Mouse (Mus musculus) C2C12 (cell line): ENCODE data around the gene Gsg1l2. TPM values are rescaled to one million over a fixed set of nuclear protein-coding genes. Genes with fewer than 3 reads are reported as not detected.

Experiments
- H3K27me3 ChIP-seq: one replicate; pipeline ENCODE4 v1.6.1; 2011; ENCODE audit not compliant: control insufficient read depth, insufficient read depth, insufficient read length
- H3K36me3 ChIP-seq: one replicate; pipeline ENCODE4 v1.6.1; 2011; ENCODE audit not compliant: control insufficient read depth, insufficient read depth
- H3K4me3 ChIP-seq: one replicate; pipeline ENCODE4 v1.5.1; 2011; ENCODE audit warnings: mild to moderate bottlenecking, control low read depth; ENCODE audit not compliant: poor library complexity, insufficient read depth, severe bottlenecking
- H3K79me2 ChIP-seq: one replicate; pipeline ENCODE4 v1.6.1; 2011; ENCODE audit not compliant: control insufficient read depth, insufficient read depth
- H3K79me3 ChIP-seq: one replicate; pipeline ENCODE4 v1.6.1; 2011; ENCODE audit warnings: low read depth, control low read depth
- H3ac ChIP-seq: one replicate; pipeline ENCODE3; 2011; ENCODE audit warnings: low read depth; ENCODE audit not compliant: control insufficient read depth, insufficient read length
- CEBPB ChIP-seq: IDR thresholded peaks from one replicate; pipeline ENCODE4 v1.6.1; 2011; ENCODE audit warnings: low read depth, mild to moderate bottlenecking, control low read depth, moderate library complexity
- CTCF ChIP-seq: IDR thresholded peaks from one replicate; pipeline ENCODE4 v1.5.1; 2011; ENCODE audit not compliant: control insufficient read depth, insufficient read depth, insufficient read length
- FOSL1 ChIP-seq: IDR thresholded peaks from one replicate; pipeline ENCODE4 v1.8.0; 2011; ENCODE audit warnings: mild to moderate bottlenecking, low read length; ENCODE audit not compliant: poor library complexity, insufficient read depth, severe bottlenecking
- MAX ChIP-seq: IDR thresholded peaks from one replicate; pipeline ENCODE4 v1.6.1; 2011; ENCODE audit warnings: mild to moderate bottlenecking, control low read depth
- MYOD1 ChIP-seq: IDR thresholded peaks from one replicate; pipeline ENCODE4 v1.6.1; 2011; ENCODE audit warnings: low read depth; ENCODE audit not compliant: control insufficient read depth, insufficient read length
- MYOG ChIP-seq: IDR thresholded peaks from one replicate; pipeline ENCODE4 v1.6.1; 2011; ENCODE audit not compliant: control insufficient read depth, insufficient read length; ENCODE audit errors: extremely low read depth
- USF1 ChIP-seq: IDR thresholded peaks from one replicate; pipeline ENCODE4 v1.6.1; 2011; ENCODE audit warnings: low read depth, mild to moderate bottlenecking, control low read depth, moderate library complexity
- polyA plus RNA-seq: library from polyadenylated mRNA; unstranded; fragments of >200 nt; fragmentation: generic; extraction: Trizol; gene quantifications from one replicate; pipeline ENCODE4 v1.2.1, GENCODE M21; 2012; ENCODE audit warnings: missing spikeins

Gsg1l2 gene
- polyA plus RNA-seq, 1 experiment: not detected

DNA sequence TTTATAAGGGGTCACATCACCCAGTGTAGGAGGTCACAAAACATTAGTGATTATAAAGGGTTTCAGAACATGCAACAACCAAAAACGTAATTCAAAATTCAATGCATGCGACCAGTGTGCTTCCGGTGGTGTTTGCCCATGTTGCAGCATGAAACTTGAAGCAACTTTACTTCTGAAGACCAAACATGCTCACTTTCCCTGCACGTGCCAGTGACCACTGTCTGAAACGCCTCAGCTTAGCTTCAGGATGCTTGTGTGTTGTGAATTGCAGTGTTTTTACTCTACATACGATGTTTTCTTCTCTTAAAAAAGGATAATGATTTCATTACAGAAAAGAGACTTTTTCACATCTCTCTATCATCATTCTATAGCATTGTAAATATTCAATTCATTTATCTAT is 36.1 kb upstream of the Gsg1l2 start:
- Histone ChIP-seq H3K79me2 (no peaks in the 10 kb centered on the region), H3K4me3 (no peak overlapping the region), H3K27me3 (no peaks in the 10 kb centered on the region), H3K36me3 (no peaks in the 10 kb centered on the region), H3ac (no peak overlapping the region), H3K79me3 (no peaks in the 10 kb centered on the region)
- no peak for TF ChIP-seq USF1
- TF ChIP-seq MYOD1: no peak
- TF ChIP-seq FOSL1: no peak
- no peak for TF ChIP-seq CEBPB
- no peak for TF ChIP-seq MAX
- TF ChIP-seq MYOG: no peak
- TF ChIP-seq CTCF: no peak

GRCm38 (mm10) chr11:67738846-67739490 is 35.4 kb upstream of the Gsg1l2 start:
- no peaks in the 10 kb centered on the region for H3K27me3 ChIP-seq
- no peak overlapping the region for H3ac ChIP-seq
- H3K36me3 ChIP-seq: no peaks in the 10 kb centered on the region
- no peak overlapping the region for H3K4me3 ChIP-seq
- H3K79me3 ChIP-seq: no peaks in the 10 kb centered on the region
- H3K79me2 ChIP-seq: no peaks in the 10 kb centered on the region
- TF ChIP-seq CTCF: no peak
- no peak for TF ChIP-seq USF1
- no peak for TF ChIP-seq CEBPB
- no peak for TF ChIP-seq FOSL1
- TF ChIP-seq MYOD1: no peak

GRCm38 (mm10) chr11:67741569-67741968 is 32.8 kb upstream of the Gsg1l2 start:
- Histone ChIP-seq H3K36me3 (no peaks in the 10 kb centered on the region), H3K79me2 (no peaks in the 10 kb centered on the region), H3K4me3 (no peak overlapping the region), H3ac (no peak overlapping the region), H3K79me3 (no peaks in the 10 kb centered on the region), H3K27me3 (peaks cover under 1% of the 10 kb centered on the region)
- TF ChIP-seq MYOG (no peak), MYOD1 (no peak), CEBPB (no peak), FOSL1 (no peak), USF1 (no peak), CTCF (no peak), MAX (no peak)

DNA sequence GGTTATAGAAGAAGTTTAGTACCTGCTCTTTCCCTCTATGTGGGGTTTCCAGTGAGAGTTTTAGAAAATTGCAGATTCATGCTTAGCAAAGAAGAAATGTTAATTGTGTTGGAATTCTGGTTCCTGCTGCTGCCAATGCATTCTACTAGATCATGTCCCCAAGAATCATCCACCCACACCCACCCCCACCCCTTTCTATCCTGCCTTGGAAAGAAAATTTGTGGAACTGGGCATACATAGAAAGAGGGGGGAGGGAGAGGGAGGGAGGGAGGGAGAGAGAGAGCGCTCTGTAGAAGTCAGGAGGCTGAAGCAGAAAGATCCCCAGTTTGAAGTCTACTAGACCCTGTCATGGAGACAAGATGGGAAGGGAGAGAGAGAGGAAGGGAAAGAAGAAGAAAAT is 18.1 kb upstream of the Gsg1l2 start:
- H3K79me2 ChIP-seq: no peaks in the 10 kb centered on the region
- TF ChIP-seq FOSL1: no peak
- TF ChIP-seq MYOG: no peak
- no peak for TF ChIP-seq USF1
- TF ChIP-seq CTCF: no peak
- TF ChIP-seq MAX: no peak
- no peak for TF ChIP-seq MYOD1
- TF ChIP-seq CEBPB: no peak
- H3K27me3 ChIP-seq: peaks cover 6% of the 10 kb centered on the region
- H3ac ChIP-seq: no peak overlapping the region
- H3K36me3 ChIP-seq: no peaks in the 10 kb centered on the region
- no peak overlapping the region for H3K4me3 ChIP-seq
- H3K79me3 ChIP-seq: no peaks in the 10 kb centered on the region

DNA sequence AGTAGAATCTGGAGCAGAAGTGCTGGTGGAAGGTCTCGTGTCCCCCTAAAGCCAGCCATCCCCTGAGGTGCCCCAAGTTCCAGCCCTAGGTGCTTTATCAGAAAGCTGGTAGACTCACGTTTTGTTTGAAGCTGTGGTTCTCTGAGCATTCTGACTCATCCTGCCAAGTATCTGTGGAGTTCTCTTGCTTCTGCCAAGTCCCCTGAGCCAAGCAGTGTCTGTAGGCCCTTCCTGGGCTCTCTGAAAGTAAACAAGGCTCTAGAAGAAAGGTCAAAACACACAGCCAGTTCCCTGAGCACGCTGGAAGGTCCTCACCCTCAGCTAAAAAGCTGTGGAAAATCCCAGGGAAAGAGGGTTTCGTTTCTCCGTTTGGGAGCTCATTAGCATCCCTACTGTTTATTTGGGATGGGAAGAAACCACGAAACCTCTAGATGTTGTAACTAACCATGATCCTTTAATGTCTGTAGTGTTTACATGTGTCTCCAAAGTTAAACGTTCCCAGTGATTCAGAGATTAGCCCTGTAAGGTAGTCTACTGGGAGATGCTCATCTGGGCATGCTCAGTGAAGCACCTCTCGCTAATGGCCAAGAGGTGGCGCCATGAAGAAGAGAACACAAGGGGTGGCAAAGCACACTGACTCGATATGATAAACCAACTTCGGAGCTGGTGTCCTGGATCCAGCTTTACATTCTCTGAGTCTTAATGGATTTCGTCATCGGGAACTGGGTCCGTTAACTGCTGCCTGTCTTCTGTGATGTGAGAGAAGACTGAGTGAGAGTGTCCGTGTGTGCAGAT is 16.8 kb upstream of the Gsg1l2 start:
- H3K79me3 ChIP-seq: no peaks in the 10 kb centered on the region
- no peaks in the 10 kb centered on the region for H3K36me3 ChIP-seq
- H3K79me2 ChIP-seq: no peaks in the 10 kb centered on the region
- peaks cover under 1% of the 10 kb centered on the region for H3K27me3 ChIP-seq
- H3K4me3 ChIP-seq: no peak overlapping the region
- H3ac ChIP-seq: no peak overlapping the region
- TF ChIP-seq MAX (no peak), CTCF (no peak), MYOD1 (no peak), USF1 (no peak), FOSL1 (no peak), MYOG (no peak), CEBPB (no peak)
